Mouse (Mus musculus): ENCODE data around the gene Bpifb9a. TPM values are rescaled to one million over a fixed set of nuclear protein-coding genes. Genes with fewer than 3 reads are reported as not detected.
"Not testable (repeated sequence)": the region's sequence is repeated elsewhere in the genome, so short reads cannot be mapped to it uniquely, and the experiment has no call there.

Gene Bpifb9a
- polyA plus RNA-seq, 1 experiment from 2014 or later, result not detected

- H3K9me3 ChIP-seq (ENCODE audit: control insufficient read depth, low read length), result no peaks in the 10 kb centered on the region
- H3K27me3 ChIP-seq (ENCODE audit: control insufficient read depth, insufficient read depth, low read length), result no peaks in the 10 kb centered on the region
- H3K27ac ChIP-seq (ENCODE audit: low read depth, low read length), result no peak overlapping the region
- ATAC-seq (ENCODE audit: low FRiP score), result no peak
- peaks cover 9% of the 10 kb centered on the region for H3K4me1 ChIP-seq (ENCODE audit: control insufficient read depth, insufficient read depth, low read length)
- H3K36me3 ChIP-seq (ENCODE audit: control insufficient read depth, insufficient read depth, low read length), result no peaks in the 10 kb centered on the region
- 89% methylated on average over 5 of the region's 5 CpGs for WGBS
- no peak overlapping the region for H3K9ac ChIP-seq (ENCODE audit: low read length)
- H3K4me2 ChIP-seq, result no peak overlapping the region
- no peak overlapping the region for H3K4me3 ChIP-seq (ENCODE audit: low read depth, low read length)
- no peak for DNase-seq (ENCODE audit: low spot score, missing footprints)
Measured at GRCm38 (mm10) chr2:154227830-154228229, 29.8 kb upstream of the Bpifb9a start.

GRCm38 (mm10) chr2:154233426-154233825 is 24.2 kb upstream of the Bpifb9a start:
- H3K4me3 ChIP-seq (ENCODE audit: low read depth, low read length), result no peak overlapping the region
- DNase-seq (ENCODE audit: low spot score, missing footprints) (no peak), ATAC-seq (ENCODE audit: low FRiP score) (no peak)
- no peak overlapping the region for H3K27ac ChIP-seq (ENCODE audit: low read depth, low read length)
- no peaks in the 10 kb centered on the region for H3K9me3 ChIP-seq (ENCODE audit: control insufficient read depth, low read length)
- no peak overlapping the region for H3K9ac ChIP-seq (ENCODE audit: low read length)
- no peaks in the 10 kb centered on the region for H3K36me3 ChIP-seq (ENCODE audit: control insufficient read depth, insufficient read depth, low read length)
- no peak overlapping the region for H3K4me2 ChIP-seq
- no peaks in the 10 kb centered on the region for H3K4me1 ChIP-seq (ENCODE audit: control insufficient read depth, insufficient read depth, low read length)
- WGBS, result 91% methylated on average over 6 of the region's 6 CpGs
- H3K27me3 ChIP-seq (ENCODE audit: control insufficient read depth, insufficient read depth, low read length), result no peaks in the 10 kb centered on the region

- no peak overlapping the region for H3K27ac ChIP-seq (ENCODE audit: low read depth, low read length)
- no peak overlapping the region for H3K9ac ChIP-seq (ENCODE audit: low read length)
- H3K4me3 ChIP-seq (ENCODE audit: low read depth, low read length), result no peak overlapping the region
- H3K27me3 ChIP-seq (ENCODE audit: control insufficient read depth, insufficient read depth, low read length), result no peaks in the 10 kb centered on the region
- 89% methylated on average over 6 of the region's 6 CpGs for WGBS
- H3K4me2 ChIP-seq, result no peak overlapping the region
- ATAC-seq (ENCODE audit: low FRiP score) (no peak), DNase-seq (ENCODE audit: low spot score, missing footprints) (no peak)
- no peaks in the 10 kb centered on the region for H3K9me3 ChIP-seq (ENCODE audit: control insufficient read depth, low read length)
- no peaks in the 10 kb centered on the region for H3K4me1 ChIP-seq (ENCODE audit: control insufficient read depth, insufficient read depth, low read length)
- no peaks in the 10 kb centered on the region for H3K36me3 ChIP-seq (ENCODE audit: control insufficient read depth, insufficient read depth, low read length)
Measured at GRCm38 (mm10) chr2:154240771-154241170, 16.9 kb upstream of the Bpifb9a start.

DNA sequence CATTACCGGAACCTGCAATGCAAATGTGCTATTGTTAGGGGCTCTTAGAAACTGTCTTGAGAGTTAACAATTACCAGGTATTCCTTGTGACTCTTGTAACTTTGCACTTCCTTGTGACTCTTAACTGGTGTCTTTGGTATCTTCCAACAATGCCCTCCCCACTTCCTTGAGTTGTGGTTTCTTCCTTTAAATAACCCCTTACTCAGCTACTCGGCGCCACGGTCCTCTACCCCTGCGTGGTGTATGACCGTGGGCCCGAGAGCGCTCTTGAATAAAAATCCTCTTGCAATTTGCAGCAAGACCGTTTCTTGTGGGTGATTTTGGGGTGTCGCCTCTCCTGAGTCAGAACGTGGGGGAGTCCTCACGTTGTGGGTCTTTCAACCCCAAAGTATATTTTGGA is 14.9 kb upstream of the Bpifb9a start:
- not testable (repeated sequence) for DNase-seq (ENCODE audit: low spot score, missing footprints); ATAC-seq (ENCODE audit: low FRiP score); H3K9me3 ChIP-seq (ENCODE audit: control insufficient read depth, low read length); H3K4me2 ChIP-seq; H3K4me1 ChIP-seq (ENCODE audit: control insufficient read depth, insufficient read depth, low read length); H3K4me3 ChIP-seq (ENCODE audit: low read depth, low read length); H3K27me3 ChIP-seq (ENCODE audit: control insufficient read depth, insufficient read depth, low read length); H3K27ac ChIP-seq (ENCODE audit: low read depth, low read length); H3K36me3 ChIP-seq (ENCODE audit: control insufficient read depth, insufficient read depth, low read length); H3K9ac ChIP-seq (ENCODE audit: low read length)
- WGBS, result 94% methylated on average over 11 of the region's 12 CpGs

DNA sequence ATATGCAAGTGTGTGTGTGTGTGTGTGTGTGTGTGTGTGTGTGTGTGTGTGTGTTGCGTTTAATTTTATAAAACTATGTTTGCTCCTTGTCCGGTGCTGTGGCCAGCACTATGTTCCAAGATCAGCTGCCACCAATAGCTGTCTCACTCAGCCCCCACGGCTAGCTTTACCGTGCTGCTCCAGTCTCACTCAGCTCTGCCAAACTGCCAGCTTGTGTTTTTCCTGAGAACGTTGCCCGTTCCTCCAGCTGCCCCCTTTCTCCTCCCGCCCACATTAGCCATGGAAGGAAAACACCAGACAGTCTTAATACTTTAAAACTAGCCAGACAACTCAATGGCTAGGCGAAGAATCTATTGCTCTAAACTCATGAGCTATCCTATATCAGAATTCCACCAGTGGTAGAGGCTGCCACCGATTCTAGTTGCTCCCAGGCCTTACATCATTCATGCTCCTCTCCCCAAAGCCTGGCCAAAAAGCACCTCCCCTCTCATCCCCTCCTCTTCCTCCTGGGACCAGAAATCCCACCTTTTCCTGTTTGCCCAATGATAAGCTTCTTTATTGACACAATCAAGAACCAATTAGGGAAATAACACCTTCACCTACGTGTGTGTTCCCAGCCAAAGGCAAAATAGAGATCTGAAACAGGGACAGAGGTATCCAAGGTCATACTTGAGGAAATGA is 14.2 kb upstream of the Bpifb9a start:
- no peak overlapping the region for H3K4me3 ChIP-seq (ENCODE audit: low read depth, low read length)
- no peak overlapping the region for H3K27ac ChIP-seq (ENCODE audit: low read depth, low read length)
- ATAC-seq (ENCODE audit: low FRiP score) (no peak), DNase-seq (ENCODE audit: low spot score, missing footprints) (no peak)
- H3K4me1 ChIP-seq (ENCODE audit: control insufficient read depth, insufficient read depth, low read length), result no peaks in the 10 kb centered on the region
- WGBS, result 90% methylated on average over 10 of the region's 10 CpGs
- H3K4me2 ChIP-seq, result no peak overlapping the region
- no peak overlapping the region for H3K9ac ChIP-seq (ENCODE audit: low read length)
- no peaks in the 10 kb centered on the region for H3K36me3 ChIP-seq (ENCODE audit: control insufficient read depth, insufficient read depth, low read length)
- no peaks in the 10 kb centered on the region for H3K27me3 ChIP-seq (ENCODE audit: control insufficient read depth, insufficient read depth, low read length)
- no peaks in the 10 kb centered on the region for H3K9me3 ChIP-seq (ENCODE audit: control insufficient read depth, low read length)

GRCm38 (mm10) chr2:154245322-154245721 is 12.3 kb upstream of the Bpifb9a start:
- 89% methylated on average over 5 of the region's 5 CpGs for WGBS
- no peak for ATAC-seq (ENCODE audit: low FRiP score)

DNA sequence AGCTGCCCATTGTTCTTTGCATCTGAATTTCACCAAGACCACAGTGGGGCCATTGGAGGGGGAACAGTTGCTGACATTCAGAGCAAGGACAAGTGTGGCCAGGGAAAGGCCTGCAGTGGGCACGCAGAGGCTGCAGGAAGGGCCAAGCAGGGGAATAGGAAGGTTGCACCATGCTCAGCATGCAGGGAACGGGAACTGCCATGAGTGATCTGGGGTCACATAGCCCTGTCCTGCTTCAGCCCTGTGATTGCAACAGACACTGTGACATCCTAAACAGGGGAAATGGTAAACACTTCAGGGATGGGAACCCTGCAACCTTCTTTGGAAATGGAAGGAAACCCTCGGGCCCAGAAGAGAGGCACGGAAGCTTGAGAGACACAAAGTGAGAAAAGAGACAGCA is 2.4 kb upstream of the Bpifb9a start:
- DNase-seq (ENCODE audit: low spot score, missing footprints); H3K27me3 ChIP-seq (ENCODE audit: control insufficient read depth, insufficient read depth, low read length); H3K9ac ChIP-seq (ENCODE audit: low read length); H3K27ac ChIP-seq (ENCODE audit: low read depth, low read length); H3K36me3 ChIP-seq (ENCODE audit: control insufficient read depth, insufficient read depth, low read length); H3K4me1 ChIP-seq (ENCODE audit: control insufficient read depth, insufficient read depth, low read length); H3K4me3 ChIP-seq (ENCODE audit: low read depth, low read length); ATAC-seq (ENCODE audit: low FRiP score); H3K4me2 ChIP-seq; H3K9me3 ChIP-seq (ENCODE audit: control insufficient read depth, low read length): not testable (repeated sequence)
- WGBS, result 75% methylated on average over 2 of the region's 4 CpGs

More at GRCm38 (mm10) chr2:154245322-154245721, 12.3 kb upstream of the Bpifb9a start:
- no peaks in the 10 kb centered on the region for H3K9me3 ChIP-seq (ENCODE audit: control insufficient read depth, low read length)
- no peaks in the 10 kb centered on the region for H3K27me3 ChIP-seq (ENCODE audit: control insufficient read depth, insufficient read depth, low read length)
- no peak overlapping the region for H3K9ac ChIP-seq (ENCODE audit: low read length)
- no peaks in the 10 kb centered on the region for H3K36me3 ChIP-seq (ENCODE audit: control insufficient read depth, insufficient read depth, low read length)
- DNase-seq (ENCODE audit: low spot score, missing footprints), result no peak
- no peak overlapping the region for H3K4me3 ChIP-seq (ENCODE audit: low read depth, low read length)
- no peak overlapping the region for H3K4me2 ChIP-seq
- no peaks in the 10 kb centered on the region for H3K4me1 ChIP-seq (ENCODE audit: control insufficient read depth, insufficient read depth, low read length)
- no peak overlapping the region for H3K27ac ChIP-seq (ENCODE audit: low read depth, low read length)

GRCm38 (mm10) chr2:154255770-154256169 is 1.9 kb upstream of the Bpifb9a start:
- no peaks in the 10 kb centered on the region for H3K9me3 ChIP-seq (ENCODE audit: control insufficient read depth, low read length)
- no peak overlapping the region for H3K9ac ChIP-seq (ENCODE audit: low read length)
- H3K27ac ChIP-seq (ENCODE audit: low read depth, low read length), result no peak overlapping the region
- H3K4me1 ChIP-seq (ENCODE audit: control insufficient read depth, insufficient read depth, low read length), result no peaks in the 10 kb centered on the region
- DNase-seq (ENCODE audit: low spot score, missing footprints), result no peak
- no peaks in the 10 kb centered on the region for H3K27me3 ChIP-seq (ENCODE audit: control insufficient read depth, insufficient read depth, low read length)
- H3K4me2 ChIP-seq, result no peak overlapping the region
- WGBS, result 88% methylated on average over 4 of the region's 4 CpGs
- no peak for ATAC-seq (ENCODE audit: low FRiP score)
- no peaks in the 10 kb centered on the region for H3K36me3 ChIP-seq (ENCODE audit: control insufficient read depth, insufficient read depth, low read length)
- H3K4me3 ChIP-seq (ENCODE audit: low read depth, low read length), result no peak overlapping the region

DNA sequence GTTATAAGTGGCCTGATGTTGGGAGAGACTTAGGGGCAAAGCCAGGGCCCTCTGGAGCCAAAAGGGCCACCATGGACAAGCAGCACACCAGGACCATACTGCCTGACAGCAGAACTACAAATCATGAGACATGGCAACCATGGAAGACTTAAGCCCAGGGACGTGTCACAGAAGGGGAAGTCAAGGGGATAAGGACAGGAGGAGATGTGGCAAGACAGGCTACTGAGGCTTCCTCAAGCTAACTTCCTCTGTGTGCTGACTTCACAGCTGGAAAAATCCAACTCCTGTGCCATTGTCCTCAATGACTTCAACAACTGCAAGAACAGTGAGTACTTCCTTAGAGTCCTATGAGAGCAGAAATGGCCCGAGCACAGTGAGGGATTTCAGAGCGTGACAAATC is 6.7 kb downstream of the Bpifb9a start:
- not testable (repeated sequence) for ATAC-seq (ENCODE audit: low FRiP score); DNase-seq (ENCODE audit: low spot score, missing footprints); H3K4me3 ChIP-seq (ENCODE audit: low read depth, low read length); H3K4me2 ChIP-seq; H3K4me1 ChIP-seq (ENCODE audit: control insufficient read depth, insufficient read depth, low read length); H3K9me3 ChIP-seq (ENCODE audit: control insufficient read depth, low read length); H3K27me3 ChIP-seq (ENCODE audit: control insufficient read depth, insufficient read depth, low read length); H3K9ac ChIP-seq (ENCODE audit: low read length); H3K27ac ChIP-seq (ENCODE audit: low read depth, low read length); H3K36me3 ChIP-seq (ENCODE audit: control insufficient read depth, insufficient read depth, low read length)
- WGBS, result 83% methylated on average over 3 of the region's 3 CpGs
